Mouse (Mus musculus): ENCODE data around the gene Stxbp1.

- TF ChIP-seq CTCF (IDR thresholded peaks at IDR 0.05; ENCODE audit: insufficient read depth, low read depth, low read length) (no peak), POLR2A (IDR thresholded peaks at IDR 0.05; ENCODE audit: insufficient read depth, low read depth, low read length) (no peak)
These were observed 11.5 kb downstream of the Stxbp1 start for GRCm38 (mm10) chr2:32835588-32835987.
